Mouse (Mus musculus) left cerebral cortex, postnatal 4 days (tissue): ENCODE data around the gene Amhr2. TPM values are rescaled to one million over a fixed set of nuclear protein-coding genes. Genes with fewer than 3 reads are reported as not detected.

ENCODE experiments used
- total RNA-seq, 2 experiments: library from RNA; stranded (reverse); gene quantifications; 2 replicates each; pipeline ENCODE4 v1.2.3; 2021

The Amhr2 gene
- total RNA-seq, 2 experiments from 2014 or later, result 0.93 to 1.4 TPM

Other genes starting within 250 kb of the Amhr2 start
- gene Zfp740, start 242.1 kb upstream of the Amhr2 start, total RNA-seq, result 10 to 100 TPM; 70.3 to 70.6 TPM
- 10 to 100 TPM; 27.8 TPM for gene Csad, start 240.6 kb upstream of the Amhr2 start, total RNA-seq
- gene Itgb7, start 213.4 kb upstream of the Amhr2 start, total RNA-seq, result 1 to 10 TPM in 1 of 2 experiments, under 1 TPM in 1; 0.74 to 1.1 TPM
- 10 to 100 TPM; 15.9 to 16.9 TPM for gene Rarg, start 187.8 kb upstream of the Amhr2 start, total RNA-seq
- gene Gm9918, start 174.8 kb upstream of the Amhr2 start, total RNA-seq, result not detected
- 10 to 100 TPM; 31.4 to 33.7 TPM for gene Mfsd5, start 165.9 kb upstream of the Amhr2 start, total RNA-seq
- 1 to 10 TPM; 8.5 to 9.9 TPM for gene Espl1, start 149.1 kb upstream of the Amhr2 start, total RNA-seq
- gene Pfdn5, start 119.3 kb upstream of the Amhr2 start, total RNA-seq, result 100 to 1,000 TPM; 390 to 395 TPM
- gene Myg1, start 113.7 kb upstream of the Amhr2 start, total RNA-seq, result 10 to 100 TPM; 60.2 to 65.9 TPM
- 10 to 100 TPM; 28.7 to 29.2 TPM for gene Aaas, start 94.6 kb upstream of the Amhr2 start, total RNA-seq
- gene Sp7, start 78.2 kb upstream of the Amhr2 start, total RNA-seq, result under 1 TPM; 0.24 to 0.56 TPM
- gene Sp1, start 39.2 kb upstream of the Amhr2 start, total RNA-seq, result 10 to 100 TPM; 30.5 to 35.0 TPM
- gene Prr13, start 13.7 kb downstream of the Amhr2 start, total RNA-seq, result 10 to 100 TPM; 18.6 to 20.0 TPM
- 100 to 1,000 TPM; 546 to 548 TPM for gene Pcbp2, start 25.2 kb downstream of the Amhr2 start, total RNA-seq
- not detected for gene Gm10337, start 58.4 kb downstream of the Amhr2 start, total RNA-seq
- 10 to 100 TPM; 90.1 to 93.0 TPM for gene Map3k12, start 71.7 kb downstream of the Amhr2 start, total RNA-seq
- gene Tarbp2, start 72.8 kb downstream of the Amhr2 start, total RNA-seq, result 10 to 100 TPM; 71.4 to 72.0 TPM
- 1 to 10 TPM; 3.9 to 5.0 TPM for gene Npff, start 79.6 kb downstream of the Amhr2 start, total RNA-seq
- gene Gm28047, start 179.7 kb downstream of the Amhr2 start, total RNA-seq, result 1 to 10 TPM in 1 of 2 experiments, not detected in 1; 2.2 TPM
- gene Atf7, start 180.1 kb downstream of the Amhr2 start, total RNA-seq, result 10 to 100 TPM; 41.7 to 46.1 TPM
- gene Atp5g2, start 227.0 kb downstream of the Amhr2 start, total RNA-seq, result 10 to 100 TPM; 13.4 to 14.1 TPM